In genomic region chr13:45526230-45526629, GRCm38 (mm10) we compare ENCODE assay signal across 9 mouse cellular contexts. TPM values are rescaled to one million over a fixed set of nuclear protein-coding genes. Genes with fewer than 3 reads are reported as not detected.
DNase-seq lines count a peak whose midpoint lies in the region; ATAC-seq and TF ChIP-seq lines count a peak whose summit lies in the region.
"Had no signal": no experiment of that assay in that cellular context is flagged by ENCODE, and none has a peak within 500 bp of the region (broad histone marks: within the 10 kb centered on the region; RNA-seq: fewer than 3 reads in every experiment).

No protein-coding gene starts in this region.

- no peak; the same call in 1 of the 2 replicates for ATAC-seq in neural tube, embryonic 12.5 days (ENCODE audit: low FRiP score, low read depth)
- ATAC-seq in kidney, embryonic 15.5 days (replicated peaks; ENCODE audit: low FRiP score): peak; percentile 24
- peak; percentile 80 for ATAC-seq in neural tube, embryonic 14.5 days (ENCODE audit: low read depth)
- no peak for ATAC-seq in megakaryocyte progenitor cell, adult 5-6 weeks (replicated peaks; ENCODE audit: poor library complexity)

- no peak overlapping the region for H3K4me3 ChIP-seq in neural tube, embryonic 12.5 days
- no peak overlapping the region for H3K4me3 ChIP-seq in kidney, embryonic 15.5 days (replicated peaks)
- no peak overlapping the region for H3K4me3 ChIP-seq in neural tube, embryonic 14.5 days (ENCODE audit: low read depth, low read length)
- H3K4me3 ChIP-seq in left cerebral cortex, adult 2 months: no peak overlapping the region
- H3K4me3 ChIP-seq: megakaryocyte, embryonic 14.5 days had no signal

- no peak overlapping the region for H3K27ac ChIP-seq in neural tube, embryonic 12.5 days
- peak overlapping the region; percentile 88 for H3K27ac ChIP-seq in kidney, embryonic 15.5 days
- H3K27ac ChIP-seq in neural tube, embryonic 14.5 days (ENCODE audit: low read depth, low read length): no peak overlapping the region
- no peak overlapping the region for H3K27ac ChIP-seq in left cerebral cortex, adult 2 months

- H3K27me3 ChIP-seq in neural tube, embryonic 12.5 days (replicated peaks): no peaks in the 10 kb centered on the region
- no peaks in the 10 kb centered on the region for H3K27me3 ChIP-seq in kidney, embryonic 15.5 days
- no peaks in the 10 kb centered on the region for H3K27me3 ChIP-seq in neural tube, embryonic 14.5 days (ENCODE audit: control insufficient read depth, insufficient read depth, low read length)
- H3K27me3 ChIP-seq: megakaryocyte, embryonic 14.5 days had no signal

- no peaks in the 10 kb centered on the region for H3K36me3 ChIP-seq in neural tube, embryonic 12.5 days
- 0 out of 2 replicates have a peak, but pooled peaks cover under 1% of the 10 kb centered on the region for H3K36me3 ChIP-seq in kidney, embryonic 15.5 days
- H3K36me3 ChIP-seq in neural tube, embryonic 14.5 days (ENCODE audit: control insufficient read depth, insufficient read depth, low read length): no peaks in the 10 kb centered on the region

- peaks cover 15% of the 10 kb centered on the region; the same call in 1 of the 2 replicates for H3K4me1 ChIP-seq in neural tube, embryonic 12.5 days
- H3K4me1 ChIP-seq in kidney, embryonic 15.5 days: peaks cover 53% of the 10 kb centered on the region
- peaks cover 7% of the 10 kb centered on the region; the same call in 1 of the 2 replicates for H3K4me1 ChIP-seq in neural tube, embryonic 14.5 days (ENCODE audit: control insufficient read depth, insufficient read depth, low read length)

- 40% methylated on average over 7 of the region's 7 CpGs for WGBS in neural tube, embryonic 12.5 days
- WGBS in kidney, embryonic 15.5 days: 52% methylated on average over 7 of the region's 7 CpGs
- WGBS in neural tube, embryonic 14.5 days: 23% methylated on average over 7 of the region's 7 CpGs

- intact Hi-C loops in left cerebral cortex, adult 2 months (cut with DNase I): no loop called here

- DNase-seq in neural tube, embryonic 10.5 days (ENCODE audit: extremely low spot score, low spot score): no peak
- peak; percentile 18 for DNase-seq in embryo, embryonic 9.5 days (ENCODE audit: extremely low spot score)
- no peak for DNase-seq in left cerebral cortex, adult 2 months (ENCODE audit: extremely low spot score in 1 of 2, low spot score in 2 of 2)
- DNase-seq: adrenal gland, adult 2 months had no signal

- no peak for TF ChIP-seq CTCF in left cerebral cortex, adult 2 months (IDR thresholded peaks at IDR 0.05)

- H3K9me3 ChIP-seq in neural tube, embryonic 12.5 days: no peaks in the 10 kb centered on the region
- H3K9me3 ChIP-seq in kidney, embryonic 15.5 days (replicated peaks): no peaks in the 10 kb centered on the region
- H3K9me3 ChIP-seq in neural tube, embryonic 14.5 days (ENCODE audit: control insufficient read depth, low read length): no peaks in the 10 kb centered on the region
- H3K9me3 ChIP-seq: megakaryocyte, embryonic 14.5 days had no signal

- 0 out of 2 replicates have a peak overlapping the region, but pooled peaks have one; percentile 2 for H3K4me2 ChIP-seq in neural tube, embryonic 12.5 days (replicated peaks)
- no peak overlapping the region for H3K4me2 ChIP-seq in kidney, embryonic 15.5 days
- no peak overlapping the region for H3K4me2 ChIP-seq in neural tube, embryonic 14.5 days (ENCODE audit: low read depth, low read length)

- no peak overlapping the region for H3K9ac ChIP-seq in neural tube, embryonic 12.5 days
- no peak overlapping the region for H3K9ac ChIP-seq in kidney, embryonic 15.5 days
- no peak overlapping the region for H3K9ac ChIP-seq in neural tube, embryonic 14.5 days (replicated peaks; ENCODE audit: low read depth, low read length)

RNA-seq across cellular contexts. Expression of gene Gmpr, which starts 19.0 kb away (rescaled TPM):
- polyA plus RNA-seq in neural tube, embryonic 12.5 days (2016; fragmentation: Nextera tagmentation; extraction: Ambion mirVana): 22.0 and 24.9 TPM in 2 replicates
- polyA plus RNA-seq in kidney, embryonic 15.5 days (2015; fragmentation: Nextera tagmentation; extraction: Ambion mirVana): 49.9 and 52.1 TPM in 2 replicates
- 46.5 and 46.9 TPM in 2 replicates for polyA plus RNA-seq in neural tube, embryonic 14.5 days (2014; fragmentation: Nextera tagmentation; extraction: Ambion mirVana)
- total RNA-seq in megakaryocyte progenitor cell, adult 5-6 weeks (2015): 16.3 and 20.5 TPM in 2 replicates
- total RNA-seq in megakaryocyte progenitor cell, adult 5-6 weeks (2017): 13.6 and 15.3 TPM in 2 replicates
- 10 to 100 TPM; 46.0 to 50.6 TPM for total RNA-seq in left cerebral cortex, adult 2 months (2021)

Comparison
In these comparisons a context has a peak if more than half of its experiments do, and no peak if none do; other contexts are left out.
1. ATAC-seq: peak in kidney, embryonic 15.5 days (single experiment) and neural tube, embryonic 14.5 days (single experiment); none in neural tube, embryonic 12.5 days (single experiment) and megakaryocyte progenitor cell, adult 5-6 weeks (single experiment).